Mouse (Mus musculus): ENCODE measurements around the gene Arfip2.

DNA sequence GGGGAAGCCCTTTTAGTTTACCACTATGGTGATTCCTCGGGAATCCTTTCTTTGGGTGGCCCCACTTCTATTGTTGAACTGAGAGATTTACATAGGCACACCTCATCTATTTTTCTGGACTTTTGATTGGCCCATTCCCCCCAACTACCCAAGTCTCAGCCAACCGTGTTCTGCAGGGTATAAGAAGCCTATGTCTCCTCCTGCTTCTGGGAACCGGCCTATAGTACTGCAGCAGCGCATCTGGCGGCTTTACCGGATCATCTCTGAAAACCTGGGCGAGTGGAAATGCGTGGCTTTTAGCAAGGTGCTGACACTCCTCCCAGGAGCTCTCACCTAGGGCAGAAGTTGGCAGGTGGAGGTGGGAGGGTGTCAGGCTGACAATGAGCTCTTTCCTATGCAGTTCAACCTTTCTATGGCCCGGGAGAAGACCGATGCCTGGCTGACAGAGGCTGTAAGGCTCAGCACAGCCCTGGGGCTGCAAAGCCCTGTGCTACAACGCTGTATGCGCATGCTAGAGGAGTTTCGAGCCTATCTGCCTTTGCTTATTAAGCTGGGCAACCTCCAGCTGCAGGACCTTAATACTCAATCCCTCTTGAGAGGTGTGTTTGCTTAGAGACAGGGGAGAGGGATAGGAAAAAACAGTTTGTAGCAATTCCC is 45.5 kb upstream of the Arfip2 start:
- TF ChIP-seq CTCF (IDR thresholded peaks at IDR 0.05; ENCODE audit: low read depth) (no peak), EP300 (IDR thresholded peaks at IDR 0.05; ENCODE audit: low read depth) (no peak)

All from liver, embryonic 14.5 days (tissue).